Mouse (Mus musculus) forebrain, embryonic 12.5 days (tissue): Measurements from ENCODE around the gene Msi2. TPM values are rescaled to one million over a fixed set of nuclear protein-coding genes. Genes with fewer than 3 reads are reported as not detected.

Experiments used
- ATAC-seq: fragments of 200-750 bp; cut with Nextera tagmentation; 2 replicates; pipeline ENCODE4 v1.8.0; 2017; ENCODE audit warnings: moderate TSS enrichment; ENCODE audit not compliant: low FRiP score
- H3K27ac ChIP-seq: fragments of 300-500 bp; sonication (generic); 2 replicates; pipeline ENCODE4 v1.5.1; 2016; ENCODE audit warnings: mild to moderate bottlenecking
- H3K27me3 ChIP-seq: fragments of 300-500 bp; sonication (generic); 2 replicates; pipeline ENCODE4 v1.6.1; 2016; ENCODE audit warnings: mild to moderate bottlenecking
- H3K36me3 ChIP-seq: fragments of 300-500 bp; sonication (generic); replicated peaks from 2 replicates; pipeline ENCODE4 v1.6.1; 2016; ENCODE audit warnings: mild to moderate bottlenecking
- H3K4me1 ChIP-seq: fragments of 300-500 bp; sonication (generic); 2 replicates; pipeline ENCODE4 v1.6.1; 2016
- H3K4me2 ChIP-seq: fragments of 300-500 bp; sonication (generic); 2 replicates; pipeline ENCODE4 v1.6.1; 2016; ENCODE audit warnings: mild to moderate bottlenecking, moderate library complexity
- H3K4me3 ChIP-seq: fragments of 300-500 bp; sonication (generic); replicated peaks from 2 replicates; pipeline ENCODE4 v1.5.1; 2016; ENCODE audit warnings: mild to moderate bottlenecking
- H3K9ac ChIP-seq: fragments of 300-500 bp; sonication (generic); 2 replicates; pipeline ENCODE4 v1.6.1; 2016; ENCODE audit warnings: mild to moderate bottlenecking
- H3K9me3 ChIP-seq: fragments of 300-500 bp; sonication (generic); 2 replicates; pipeline ENCODE4 v1.6.1; 2016
- WGBS: fragments of 180-500 bp; shearing (Covaris S2); methylation state at CpG from one replicate; pipeline ENCODE4 v1.1.7; 2016; 5-methylcytosine and 5-hydroxymethylcytosine counted together
- polyA plus RNA-seq: library from polyadenylated mRNA; unstranded; fragments of >200 nt; fragmentation: Nextera tagmentation; extraction: Ambion mirVana; gene quantifications from 2 replicates; pipeline ENCODE4 v1.2.1, GENCODE M21; 2016

The Msi2 gene
- polyA plus RNA-seq, 1 experiment from 2014 or later, result 35.8 TPM

- Histone ChIP-seq H3K9me3 (no peaks in the 10 kb centered on the region), H3K4me1 (peaks cover 82% of the 10 kb centered on the region), H3K4me3 (no peak overlapping the region), H3K27ac (peak overlapping the region; percentile 63; the same call in 1 of the 2 replicates), H3K4me2 (no peak overlapping the region), H3K9ac (no peak overlapping the region), H3K27me3 (no peaks in the 10 kb centered on the region), H3K36me3 (no peaks in the 10 kb centered on the region)
- no peak for ATAC-seq
- 76% methylated on average over 6 of the region's 6 CpGs for WGBS
Measured at GRCm38 (mm10) chr11:88548832-88549528, 169.3 kb downstream of the Msi2 start.

- no peaks in the 10 kb centered on the region for H3K36me3 ChIP-seq
- ATAC-seq, result no peak
- H3K27me3 ChIP-seq, result no peaks in the 10 kb centered on the region
- no peak overlapping the region for H3K4me2 ChIP-seq
- H3K9me3 ChIP-seq, result no peaks in the 10 kb centered on the region
- H3K27ac ChIP-seq, result peak overlapping the region; percentile 63
- H3K4me1 ChIP-seq, result peaks cover 81% of the 10 kb centered on the region
- H3K9ac ChIP-seq, result no peak overlapping the region
- no peak overlapping the region for H3K4me3 ChIP-seq
- WGBS, result 76% methylated on average over 7 of the region's 7 CpGs
Measured at GRCm38 (mm10) chr11:88548423-88548822, 169.9 kb downstream of the Msi2 start.

DNA sequence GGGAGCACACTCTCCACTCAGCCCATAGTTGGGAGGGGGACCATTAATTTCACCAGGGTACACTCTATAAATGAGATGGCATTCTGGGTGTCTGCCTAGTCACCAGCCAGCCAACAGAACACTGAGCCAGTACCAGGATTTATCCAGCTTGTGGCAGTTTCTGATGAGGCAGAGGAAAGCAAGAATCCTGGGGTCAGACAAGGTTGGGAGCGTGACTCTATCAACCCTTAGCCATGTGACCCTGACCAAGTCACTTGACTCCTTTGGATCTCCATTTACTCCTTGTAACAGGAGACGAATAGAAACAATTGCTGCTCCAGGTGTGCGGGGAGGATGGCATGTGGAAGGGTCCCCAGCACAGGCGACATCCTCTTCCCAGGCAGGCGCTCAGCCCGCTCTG, 174.5 kb downstream of the Msi2 start:
- no peak overlapping the region for H3K27ac ChIP-seq
- no peak overlapping the region for H3K4me3 ChIP-seq
- no peaks in the 10 kb centered on the region for H3K36me3 ChIP-seq
- 84% methylated on average over 6 of the region's 6 CpGs for WGBS
- H3K27me3 ChIP-seq, result no peaks in the 10 kb centered on the region
- H3K9ac ChIP-seq, result no peak overlapping the region
- H3K4me2 ChIP-seq, result no peak overlapping the region
- ATAC-seq, result no peak
- no peaks in the 10 kb centered on the region for H3K9me3 ChIP-seq
- peaks cover 79% of the 10 kb centered on the region for H3K4me1 ChIP-seq

GRCm38 (mm10) chr11:88542817-88543216, 175.5 kb downstream of the Msi2 start:
- 0 out of 2 replicates have a peak overlapping the region, but pooled peaks have one; percentile 38 for H3K27ac ChIP-seq
- peaks cover 79% of the 10 kb centered on the region for H3K4me1 ChIP-seq
- H3K9ac ChIP-seq, result no peak overlapping the region
- no peaks in the 10 kb centered on the region for H3K36me3 ChIP-seq
- no peak for ATAC-seq
- H3K4me2 ChIP-seq, result no peak overlapping the region
- 68% methylated on average over 3 of the region's 3 CpGs for WGBS
- no peak overlapping the region for H3K4me3 ChIP-seq
- no peaks in the 10 kb centered on the region for H3K9me3 ChIP-seq
- no peaks in the 10 kb centered on the region for H3K27me3 ChIP-seq

DNA sequence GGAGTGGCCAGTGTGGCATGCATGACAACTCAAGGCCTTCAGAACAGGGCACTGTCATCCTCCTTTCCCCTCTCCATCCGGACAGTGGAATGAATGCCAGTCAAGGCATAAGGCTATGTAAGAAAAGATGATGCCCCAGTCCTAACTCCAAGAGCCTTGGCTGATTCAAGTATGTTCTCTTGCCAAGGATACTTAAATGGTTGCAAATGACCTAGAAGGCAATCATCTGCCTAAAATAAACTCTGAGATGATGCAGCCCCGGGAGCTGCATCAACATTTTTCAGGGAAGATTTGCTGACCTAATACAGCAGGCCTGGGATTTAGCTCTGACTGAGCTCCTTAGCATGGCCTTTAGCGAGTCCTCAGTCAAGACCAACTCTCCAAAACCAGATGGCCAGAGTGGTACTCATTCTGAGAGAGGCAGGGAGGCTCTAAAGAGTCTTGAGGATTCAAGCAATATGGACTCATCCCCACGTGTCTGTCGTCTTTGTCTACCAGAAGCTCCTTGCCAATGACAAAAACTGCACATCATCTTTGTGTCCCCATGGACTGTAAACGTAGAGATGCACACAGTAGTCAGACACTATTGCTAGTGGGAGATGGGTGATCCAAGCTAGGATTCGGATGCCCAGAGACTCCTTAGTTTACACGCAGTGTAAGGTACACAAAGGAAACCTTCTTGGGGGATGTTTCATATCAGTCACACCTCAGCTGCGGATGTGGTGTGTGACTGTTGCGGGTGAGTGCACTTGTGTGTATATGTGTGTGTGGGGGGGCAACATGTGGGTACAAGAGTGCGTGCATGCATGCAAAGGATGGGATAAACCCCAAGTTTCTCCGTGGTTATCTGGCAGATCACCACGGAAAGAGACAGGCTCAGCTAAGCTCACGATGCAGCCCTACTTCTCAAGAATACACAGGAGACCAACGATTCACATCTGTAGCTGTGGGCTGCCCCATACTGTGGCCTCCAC, 176.4 kb downstream of the Msi2 start:
- Histone ChIP-seq H3K27ac (0 out of 2 replicates have a peak overlapping the region, but pooled peaks have one; percentile 38), H3K4me2 (no peak overlapping the region), H3K27me3 (no peaks in the 10 kb centered on the region), H3K4me1 (peaks cover 79% of the 10 kb centered on the region), H3K9me3 (no peaks in the 10 kb centered on the region), H3K4me3 (no peak overlapping the region), H3K36me3 (no peaks in the 10 kb centered on the region), H3K9ac (no peak overlapping the region)
- ATAC-seq, result no peak
- 90% methylated on average over 15 of the region's 15 CpGs for WGBS

GRCm38 (mm10) chr11:88539637-88540478, 178.5 kb downstream of the Msi2 start:
- 35% methylated on average over 8 of the region's 8 CpGs for WGBS
- Histone ChIP-seq H3K27me3 (no peaks in the 10 kb centered on the region), H3K9ac (no peak overlapping the region), H3K9me3 (no peaks in the 10 kb centered on the region), H3K36me3 (no peaks in the 10 kb centered on the region), H3K4me1 (peaks cover 92% of the 10 kb centered on the region), H3K4me3 (no peak overlapping the region), H3K27ac (peak overlapping the region; percentile 71), H3K4me2 (no peak overlapping the region)
- ATAC-seq, result peak; percentile 45; the same call in 1 of the 2 replicates

DNA sequence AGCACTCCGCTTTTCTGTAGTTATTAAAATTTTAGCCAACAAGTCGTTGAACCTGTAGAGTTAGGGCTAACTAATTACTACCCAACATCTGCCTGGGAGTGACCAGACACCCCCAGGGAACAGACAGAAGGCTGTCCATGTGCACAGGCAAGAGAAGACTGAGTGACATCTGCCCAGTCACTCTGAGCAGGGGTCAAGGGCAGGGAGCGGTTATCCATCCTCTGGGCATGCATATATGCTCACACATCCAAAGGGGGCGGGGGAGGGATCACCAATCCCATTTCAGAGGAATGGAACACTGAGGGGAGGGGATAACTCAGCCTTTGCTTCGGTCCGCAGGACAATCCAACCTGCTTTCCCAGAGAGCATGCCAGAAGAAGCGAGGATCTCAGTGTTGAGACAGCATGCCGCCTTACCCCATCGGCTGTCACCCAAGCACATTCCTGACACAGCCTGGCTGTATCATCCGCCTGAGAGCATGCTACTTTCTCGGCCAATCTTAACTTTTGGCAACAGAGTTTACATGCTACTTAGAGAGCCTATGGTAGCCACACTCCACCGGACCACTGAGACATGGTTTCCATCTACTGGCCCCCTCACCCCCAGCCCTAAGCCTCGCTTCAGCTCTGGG, 179.5 kb downstream of the Msi2 start:
- Histone ChIP-seq H3K27me3 (no peaks in the 10 kb centered on the region), H3K4me3 (no peak overlapping the region), H3K27ac (peak overlapping the region; percentile 71), H3K4me2 (no peak overlapping the region), H3K9me3 (no peaks in the 10 kb centered on the region), H3K36me3 (no peaks in the 10 kb centered on the region), H3K9ac (no peak overlapping the region; the same call in 1 of the 2 replicates), H3K4me1 (peaks cover 97% of the 10 kb centered on the region)
- ATAC-seq, result no peak
- 83% methylated on average over 13 of the region's 13 CpGs for WGBS

- H3K27ac ChIP-seq, result peak overlapping the region; percentile 71; the same call in 1 of the 2 replicates
- no peak for ATAC-seq
- no peak overlapping the region for H3K9ac ChIP-seq
- H3K4me3 ChIP-seq, result no peak overlapping the region
- H3K27me3 ChIP-seq, result no peaks in the 10 kb centered on the region
- H3K4me2 ChIP-seq, result no peak overlapping the region
- 60% methylated on average over 7 of the region's 7 CpGs for WGBS
- no peaks in the 10 kb centered on the region for H3K9me3 ChIP-seq
- no peaks in the 10 kb centered on the region for H3K36me3 ChIP-seq
- H3K4me1 ChIP-seq, result peaks cover 90% of the 10 kb centered on the region
Measured at GRCm38 (mm10) chr11:88537344-88537743, 181.0 kb downstream of the Msi2 start.

GRCm38 (mm10) chr11:88536861-88537260, 181.5 kb downstream of the Msi2 start:
- H3K27ac ChIP-seq, result 0 out of 2 replicates have a peak overlapping the region, but pooled peaks have one; percentile 71
- 94% methylated on average over 2 of the region's 2 CpGs for WGBS
- H3K9ac ChIP-seq, result no peak overlapping the region
- H3K27me3 ChIP-seq, result no peaks in the 10 kb centered on the region
- H3K9me3 ChIP-seq, result no peaks in the 10 kb centered on the region
- no peak for ATAC-seq
- peaks cover 86% of the 10 kb centered on the region for H3K4me1 ChIP-seq
- H3K4me3 ChIP-seq, result no peak overlapping the region
- H3K4me2 ChIP-seq, result no peak overlapping the region
- no peaks in the 10 kb centered on the region for H3K36me3 ChIP-seq

DNA sequence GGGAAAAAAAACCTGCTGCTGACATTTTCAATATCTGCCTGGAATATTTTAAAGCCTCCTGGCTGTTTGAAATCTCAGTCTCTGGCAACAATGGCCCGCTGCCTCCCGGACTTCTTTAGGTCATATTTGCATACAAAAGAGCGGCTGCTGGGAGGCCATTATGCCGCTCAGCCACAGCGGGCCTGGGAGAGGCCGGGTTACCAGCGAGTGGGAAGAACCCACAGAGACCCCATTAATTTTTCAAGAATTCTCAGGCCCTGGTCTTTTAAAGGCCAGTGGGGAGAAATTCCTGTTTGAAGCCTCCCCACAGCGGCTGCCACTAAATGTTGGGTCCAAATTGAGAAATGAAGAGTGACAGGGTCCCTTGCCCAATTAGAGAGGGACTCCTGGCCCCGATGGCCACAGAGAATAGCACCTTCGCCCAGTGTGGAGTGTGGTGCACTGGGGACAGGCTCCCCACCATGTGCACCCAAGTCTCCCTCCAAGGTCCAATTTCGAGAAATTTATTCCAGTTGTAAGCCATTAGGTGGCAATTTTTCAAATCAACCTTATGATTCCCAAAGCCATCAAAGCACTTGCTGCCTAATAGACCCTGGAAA, 183.9 kb downstream of the Msi2 start:
- peak overlapping the region; percentile 87 for H3K27ac ChIP-seq
- 7% methylated on average over 11 of the region's 11 CpGs for WGBS
- no peak overlapping the region for H3K9ac ChIP-seq
- H3K9me3 ChIP-seq, result no peaks in the 10 kb centered on the region
- no peak overlapping the region for H3K4me3 ChIP-seq
- peaks cover 73% of the 10 kb centered on the region for H3K4me1 ChIP-seq
- no peaks in the 10 kb centered on the region for H3K27me3 ChIP-seq
- peak; percentile 54; the same call in 1 of the 2 replicates for ATAC-seq
- peaks cover 3% of the 10 kb centered on the region; the same call in 1 of the 2 replicates for H3K36me3 ChIP-seq
- H3K4me2 ChIP-seq, result peak overlapping the region; percentile 9

- ATAC-seq, result no peak
Measured at GRCm38 (mm10) chr11:88532016-88532415, 186.3 kb downstream of the Msi2 start.

More at GRCm38 (mm10) chr11:88532016-88532415, 186.3 kb downstream of the Msi2 start:
- Histone ChIP-seq H3K9me3 (no peaks in the 10 kb centered on the region), H3K36me3 (peaks cover 4% of the 10 kb centered on the region; the same call in 1 of the 2 replicates), H3K27me3 (no peaks in the 10 kb centered on the region), H3K4me1 (peaks cover 72% of the 10 kb centered on the region), H3K27ac (no peak overlapping the region), H3K4me3 (no peak overlapping the region), H3K9ac (no peak overlapping the region), H3K4me2 (no peak overlapping the region)
- WGBS, result 82% methylated on average over 2 of the region's 2 CpGs
